Mouse (Mus musculus): Measurements from ENCODE around the gene Gm128. TPM values are rescaled to one million over a fixed set of nuclear protein-coding genes. Genes with fewer than 3 reads are reported as not detected.

Gene Gm128
- polyA plus RNA-seq, 1 experiment from 2014 or later = not detected

- Histone ChIP-seq H3K4me3 (ENCODE audit: low read depth, low read length) (peak within 1 kb of the TSS; percentile 63), H3K27me3 (ENCODE audit: control insufficient read depth, insufficient read depth, low read length) (no peaks in the 10 kb centered on the region), H3K27ac (replicated peaks; ENCODE audit: low read depth, low read length) (peak within 1 kb of the TSS; percentile 85), H3K36me3 (replicated peaks; ENCODE audit: control insufficient read depth, insufficient read depth, low read depth, low read length) (peaks cover 6% of the 10 kb centered on the region), H3K9me3 (replicated peaks; ENCODE audit: control insufficient read depth, low read length) (no peaks in the 10 kb centered on the region), H3K4me1 (ENCODE audit: control insufficient read depth, insufficient read depth, low read length) (peaks cover 4% of the 10 kb centered on the region), H3K9ac (replicated peaks; ENCODE audit: low read length) (peak within 1 kb of the TSS; percentile 82), H3K4me2 (ENCODE audit: low read depth, low read length) (peak within 1 kb of the TSS; percentile 89)
- peak; percentile 92 for DNase-seq (ENCODE audit: low spot score)
- peak; percentile 79 for ATAC-seq (replicated peaks; ENCODE audit: insufficient number of reproducible peaks, low FRiP score, low TSS enrichment, low read depth)
- 1% methylated on average over 64 of the region's 64 CpGs for WGBS
These were observed 13.1 kb downstream of the Gm128 start, which contains the start of gene Cdc42se1 for GRCm38 (mm10) chr3:95228148-95228893. TSS of gene Cdc42se1 (plus strand) at chr3:95228732.

DNA sequence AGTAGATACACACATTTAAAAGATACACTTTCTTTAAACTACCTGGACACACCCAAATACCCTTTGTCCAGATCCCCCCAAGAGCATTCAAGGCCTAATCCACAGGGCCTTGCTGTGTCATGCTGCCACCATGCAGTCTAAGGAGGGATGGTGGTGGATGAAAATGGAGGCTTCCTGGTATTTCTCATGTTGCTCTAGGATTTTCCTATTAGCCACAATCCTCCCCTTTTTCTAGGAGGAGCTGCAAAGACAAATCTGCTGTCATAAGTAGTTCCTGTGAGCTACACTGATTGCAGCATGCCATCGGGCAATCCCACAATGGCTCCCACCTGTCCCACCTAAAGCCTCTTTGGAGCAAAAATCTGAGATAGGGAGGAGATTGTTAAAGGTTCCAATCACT lies 14.2 kb downstream of the Gm128 start:
- Histone ChIP-seq H3K36me3 (replicated peaks; ENCODE audit: control insufficient read depth, insufficient read depth, low read depth, low read length) (peaks cover 4% of the 10 kb centered on the region), H3K4me3 (ENCODE audit: low read depth, low read length) (peak overlapping the region; percentile 63), H3K9me3 (replicated peaks; ENCODE audit: control insufficient read depth, low read length) (no peaks in the 10 kb centered on the region), H3K4me1 (ENCODE audit: control insufficient read depth, insufficient read depth, low read length) (peaks cover 4% of the 10 kb centered on the region), H3K9ac (replicated peaks; ENCODE audit: low read length) (peak overlapping the region; percentile 54), H3K27me3 (ENCODE audit: control insufficient read depth, insufficient read depth, low read length) (no peaks in the 10 kb centered on the region), H3K27ac (replicated peaks; ENCODE audit: low read depth, low read length) (no peak overlapping the region), H3K4me2 (ENCODE audit: low read depth, low read length) (peak overlapping the region; percentile 89)
- no peak for DNase-seq (ENCODE audit: low spot score)
- WGBS = 33% methylated on average over 1 of the region's 1 CpGs
- ATAC-seq (replicated peaks; ENCODE audit: insufficient number of reproducible peaks, low FRiP score, low TSS enrichment, low read depth) = no peak

DNA sequence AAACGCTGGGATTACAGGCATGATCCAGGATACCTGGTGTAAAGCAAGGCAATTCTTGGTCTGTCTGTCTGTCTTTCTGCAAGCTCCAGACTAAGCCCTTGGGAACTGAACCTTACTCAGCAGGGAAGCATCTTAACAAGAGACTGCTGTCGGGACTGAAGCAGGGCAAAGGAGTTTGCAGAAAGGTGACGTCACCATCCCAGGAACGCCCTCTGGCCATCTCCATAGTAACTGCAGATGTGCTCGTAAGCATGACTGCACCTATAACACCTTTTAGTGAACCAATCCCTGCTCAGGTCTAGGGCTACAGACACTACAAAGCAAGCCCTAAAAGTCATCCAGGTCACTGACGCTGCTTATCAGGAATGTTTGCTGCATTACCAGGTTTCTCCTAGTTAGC lies 17.1 kb downstream of the Gm128 start:
- 34% methylated on average over 6 of the region's 6 CpGs for WGBS
- H3K36me3 ChIP-seq (replicated peaks; ENCODE audit: control insufficient read depth, insufficient read depth, low read depth, low read length) = peaks cover 4% of the 10 kb centered on the region
- no peak overlapping the region for H3K4me3 ChIP-seq (ENCODE audit: low read depth, low read length)
- DNase-seq (ENCODE audit: low spot score) = peak; percentile 64
- no peak overlapping the region for H3K27ac ChIP-seq (replicated peaks; ENCODE audit: low read depth, low read length)
- H3K9me3 ChIP-seq (replicated peaks; ENCODE audit: control insufficient read depth, low read length) = no peaks in the 10 kb centered on the region
- H3K9ac ChIP-seq (replicated peaks; ENCODE audit: low read length) = no peak overlapping the region; the same call in 1 of the 2 replicates
- no peak overlapping the region for H3K4me2 ChIP-seq (ENCODE audit: low read depth, low read length)
- no peaks in the 10 kb centered on the region for H3K27me3 ChIP-seq (ENCODE audit: control insufficient read depth, insufficient read depth, low read length)
- no peak for ATAC-seq (replicated peaks; ENCODE audit: insufficient number of reproducible peaks, low FRiP score, low TSS enrichment, low read depth)
- H3K4me1 ChIP-seq (ENCODE audit: control insufficient read depth, insufficient read depth, low read length) = no peaks in the 10 kb centered on the region

DNA sequence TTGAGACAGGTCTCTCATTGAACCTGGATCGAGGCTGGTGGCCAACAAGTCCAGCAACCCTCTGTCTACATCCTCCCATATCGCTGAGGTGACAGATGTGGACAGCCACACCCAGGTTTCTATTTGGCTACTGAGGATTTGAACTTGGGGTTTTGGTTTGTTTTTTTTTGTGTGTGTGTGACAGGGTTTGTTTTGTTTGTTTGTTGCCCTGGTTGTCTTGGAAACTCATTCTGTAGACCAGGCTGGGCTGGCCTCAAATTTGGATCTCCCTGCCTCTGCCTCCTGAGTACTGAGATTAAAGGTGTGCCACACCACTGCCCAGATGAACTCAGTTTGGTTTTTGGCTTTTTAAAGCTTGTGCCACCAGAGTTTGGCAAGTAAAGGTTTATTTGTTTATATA lies 18.4 kb downstream of the Gm128 start:
- H3K9ac ChIP-seq (replicated peaks; ENCODE audit: low read length) = no peak overlapping the region
- no peaks in the 10 kb centered on the region for H3K27me3 ChIP-seq (ENCODE audit: control insufficient read depth, insufficient read depth, low read length)
- H3K27ac ChIP-seq (replicated peaks; ENCODE audit: low read depth, low read length) = no peak overlapping the region
- ATAC-seq (replicated peaks; ENCODE audit: insufficient number of reproducible peaks, low FRiP score, low TSS enrichment, low read depth) (no peak), DNase-seq (ENCODE audit: low spot score) (no peak)
- no peaks in the 10 kb centered on the region for H3K4me1 ChIP-seq (ENCODE audit: control insufficient read depth, insufficient read depth, low read length)
- no peak overlapping the region for H3K4me2 ChIP-seq (ENCODE audit: low read depth, low read length)
- peaks cover 4% of the 10 kb centered on the region for H3K36me3 ChIP-seq (replicated peaks; ENCODE audit: control insufficient read depth, insufficient read depth, low read depth, low read length)
- 93% methylated on average over 2 of the region's 2 CpGs for WGBS
- no peaks in the 10 kb centered on the region for H3K9me3 ChIP-seq (replicated peaks; ENCODE audit: control insufficient read depth, low read length)
- H3K4me3 ChIP-seq (ENCODE audit: low read depth, low read length) = no peak overlapping the region

DNA sequence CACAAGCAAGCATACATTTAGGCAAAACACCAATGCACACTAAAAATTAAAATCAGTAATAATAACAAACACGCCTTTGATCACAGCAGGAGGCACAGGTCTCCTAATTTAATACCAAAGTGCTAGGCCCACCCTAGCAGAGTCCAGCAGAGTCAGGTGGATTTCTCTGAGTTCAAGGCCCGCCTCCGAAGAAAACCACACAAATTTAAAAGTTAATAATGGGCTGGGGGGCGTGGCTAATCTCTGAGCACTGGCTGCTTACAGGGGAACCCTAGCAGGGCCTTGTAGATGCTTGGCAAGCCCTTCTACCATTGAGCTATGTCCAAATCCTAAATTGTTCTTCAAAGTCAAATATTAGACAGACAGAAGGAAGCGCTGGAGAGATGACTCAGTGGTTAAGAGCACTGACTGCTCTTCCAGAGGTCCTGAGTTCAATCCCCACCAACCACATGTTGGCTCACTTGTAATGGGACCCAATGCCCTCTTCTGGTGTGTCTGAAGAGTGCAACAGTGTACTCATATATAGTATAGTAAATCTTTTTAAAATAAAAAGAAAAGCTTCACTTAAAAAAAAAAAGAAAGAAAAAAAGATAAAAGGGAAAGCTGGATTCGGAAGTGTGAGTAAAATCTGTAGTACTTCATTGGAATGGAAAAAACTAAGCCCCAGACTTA lies 22.8 kb downstream of the Gm128 start:
- Histone ChIP-seq H3K27me3 (ENCODE audit: control insufficient read depth, insufficient read depth, low read length) (no peaks in the 10 kb centered on the region), H3K4me3 (ENCODE audit: low read depth, low read length) (peak overlapping the region; percentile 70), H3K9me3 (replicated peaks; ENCODE audit: control insufficient read depth, low read length) (no peaks in the 10 kb centered on the region), H3K4me2 (ENCODE audit: low read depth, low read length) (peak overlapping the region; percentile 43), H3K27ac (replicated peaks; ENCODE audit: low read depth, low read length) (peak overlapping the region; percentile 96; the same call in 1 of the 2 replicates), H3K4me1 (ENCODE audit: control insufficient read depth, insufficient read depth, low read length) (no peaks in the 10 kb centered on the region), H3K9ac (replicated peaks; ENCODE audit: low read length) (peak overlapping the region; percentile 88), H3K36me3 (replicated peaks; ENCODE audit: control insufficient read depth, insufficient read depth, low read depth, low read length) (no peaks in the 10 kb centered on the region; the same call in none of the 2 replicates)
- DNase-seq (ENCODE audit: low spot score) (no peak), ATAC-seq (replicated peaks; ENCODE audit: insufficient number of reproducible peaks, low FRiP score, low TSS enrichment, low read depth) (no peak)
- WGBS = 76% methylated on average over 6 of the region's 6 CpGs

- Histone ChIP-seq H3K9ac (replicated peaks; ENCODE audit: low read length) (peak within 1 kb of the TSS; percentile 88), H3K4me3 (ENCODE audit: low read depth, low read length) (peak within 1 kb of the TSS; percentile 70), H3K9me3 (replicated peaks; ENCODE audit: control insufficient read depth, low read length) (no peaks in the 10 kb centered on the region), H3K27ac (replicated peaks; ENCODE audit: low read depth, low read length) (peak within 1 kb of the TSS; percentile 96), H3K4me1 (ENCODE audit: control insufficient read depth, insufficient read depth, low read length) (no peaks in the 10 kb centered on the region), H3K36me3 (replicated peaks; ENCODE audit: control insufficient read depth, insufficient read depth, low read depth, low read length) (no peaks in the 10 kb centered on the region; the same call in none of the 2 replicates), H3K27me3 (ENCODE audit: control insufficient read depth, insufficient read depth, low read length) (no peaks in the 10 kb centered on the region), H3K4me2 (ENCODE audit: low read depth, low read length) (peak within 1 kb of the TSS; percentile 43)
- peak; percentile 87 for ATAC-seq (replicated peaks; ENCODE audit: insufficient number of reproducible peaks, low FRiP score, low TSS enrichment, low read depth)
- DNase-seq (ENCODE audit: low spot score) = peak; percentile 95
- WGBS = under 1% methylated on average over 53 of the region's 56 CpGs
These were observed 23.9 kb downstream of the Gm128 start, which contains the start of gene Gabpb2 for GRCm38 (mm10) chr3:95217255-95218134. TSS of gene Gabpb2 (minus strand) at chr3:95217916.

- Histone ChIP-seq H3K4me2 (ENCODE audit: low read depth, low read length) (peak overlapping the region; percentile 38), H3K27me3 (ENCODE audit: control insufficient read depth, insufficient read depth, low read length) (no peaks in the 10 kb centered on the region), H3K27ac (replicated peaks; ENCODE audit: low read depth, low read length) (peak overlapping the region; percentile 96; the same call in 1 of the 2 replicates), H3K4me1 (ENCODE audit: control insufficient read depth, insufficient read depth, low read length) (no peaks in the 10 kb centered on the region), H3K9me3 (replicated peaks; ENCODE audit: control insufficient read depth, low read length) (no peaks in the 10 kb centered on the region), H3K9ac (replicated peaks; ENCODE audit: low read length) (peak overlapping the region; percentile 88), H3K36me3 (replicated peaks; ENCODE audit: control insufficient read depth, insufficient read depth, low read depth, low read length) (no peaks in the 10 kb centered on the region; the same call in none of the 2 replicates), H3K4me3 (ENCODE audit: low read depth, low read length) (peak overlapping the region; percentile 70)
- 23% methylated on average over 4 of the region's 4 CpGs for WGBS
- ATAC-seq (replicated peaks; ENCODE audit: insufficient number of reproducible peaks, low FRiP score, low TSS enrichment, low read depth) (peak; percentile 61; the same call in 1 of the 2 replicates), DNase-seq (ENCODE audit: low spot score) (no peak)
These were observed 24.6 kb downstream of the Gm128 start for GRCm38 (mm10) chr3:95216655-95217254.

All from embryonic facial prominence, embryonic 11.5 days (tissue).